Mouse (Mus musculus) c-Kit-positive CD71-negative TER-119-negative erythroid progenitor cells, embryonic 14.5 days (primary cell): ENCODE data around the gene Ifne.

ENCODE experiments used
- DNase-seq: peaks from one replicate; pipeline ENCODE4 v3.0.0-alpha.2; 2013; ENCODE audit warnings: low read depth

Ifne gene

GRCm38 (mm10) chr4:88880101-88880500 is at the start of gene Ifne:
Gene Ifne (minus strand): TSS chr4:88880201.
- DNase-seq: no peak

DNA sequence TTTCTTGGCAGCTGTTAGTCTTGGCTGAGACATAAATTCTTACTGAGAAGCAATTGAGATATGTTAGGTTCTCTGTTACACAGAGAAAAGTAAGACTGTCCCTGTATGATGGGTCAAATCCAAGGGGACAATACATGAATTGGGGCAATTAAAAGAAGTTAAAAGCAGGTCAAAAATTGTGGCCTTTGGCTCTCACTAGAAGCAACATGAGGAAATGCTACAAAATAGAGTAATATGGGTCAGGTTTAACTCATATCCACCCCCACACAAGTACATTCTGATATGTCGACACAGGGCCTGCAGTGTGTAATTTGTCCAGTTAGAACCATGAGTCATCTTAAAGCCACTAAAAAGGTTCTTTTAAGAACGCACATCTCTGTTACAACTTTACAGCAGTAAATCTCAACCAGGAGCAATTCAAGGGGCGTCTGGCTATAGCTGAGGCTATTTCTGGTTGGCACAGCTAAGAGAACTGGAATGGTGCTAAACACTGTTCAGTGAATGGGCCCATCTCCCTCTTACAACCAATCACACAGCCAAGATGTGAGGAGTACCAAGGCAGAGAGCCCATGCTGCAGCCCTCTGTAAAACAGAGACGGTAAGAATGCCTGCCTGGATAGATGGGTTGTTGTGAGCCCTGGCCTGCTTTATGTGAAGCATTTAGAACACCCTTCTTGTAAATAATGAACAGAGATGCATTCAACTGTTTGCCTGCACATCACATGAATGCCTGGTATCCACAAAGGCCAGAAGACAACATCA is 48.5 kb upstream of the Ifne start:
- no peak for DNase-seq

- DNase-seq: no peak
These were observed 47.8 kb upstream of the Ifne start for GRCm38 (mm10) chr4:88927850-88928249.

DNA sequence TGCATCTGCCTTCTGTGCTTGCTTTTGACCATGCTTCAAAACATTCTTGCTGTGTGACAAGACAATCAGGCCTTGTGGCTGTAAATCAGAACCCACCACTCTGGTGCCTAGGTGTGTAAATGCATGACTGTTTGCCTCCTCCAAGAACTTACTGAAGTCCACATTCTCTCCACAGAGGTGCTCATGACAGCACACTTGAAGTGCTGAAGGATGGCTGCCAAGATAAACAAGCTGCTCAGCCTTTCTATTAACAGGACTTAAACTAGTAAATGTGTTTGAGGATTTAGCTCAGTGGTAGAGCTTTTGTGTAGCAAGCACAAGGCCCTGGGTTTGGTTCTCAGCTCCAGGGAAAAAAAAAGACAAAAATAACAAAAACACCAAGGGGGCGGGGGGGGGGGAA is 46.6 kb upstream of the Ifne start:
- DNase-seq: no peak

DNA sequence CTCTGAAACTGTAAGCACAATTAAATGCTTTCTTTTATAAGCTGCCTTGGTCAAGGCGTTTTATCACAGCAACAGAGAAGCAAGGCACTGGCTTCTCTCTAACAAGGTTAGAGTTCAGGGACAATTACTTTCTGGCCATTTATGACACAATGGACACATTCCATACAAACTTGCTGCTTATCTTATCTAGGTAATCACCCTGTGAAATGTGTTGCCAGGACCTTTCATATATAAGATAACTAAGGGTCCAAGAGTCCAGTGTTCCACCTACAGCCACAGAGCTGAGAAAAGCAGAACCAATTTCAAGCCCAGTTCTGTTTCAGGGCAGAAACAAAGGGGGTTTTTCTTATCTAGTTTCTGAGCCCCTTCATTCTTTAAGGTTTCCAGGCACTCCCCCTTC is 46.1 kb upstream of the Ifne start:
- no peak for DNase-seq

- no peak for DNase-seq
These were observed 45.5 kb upstream of the Ifne start for GRCm38 (mm10) chr4:88925456-88925855.

DNA sequence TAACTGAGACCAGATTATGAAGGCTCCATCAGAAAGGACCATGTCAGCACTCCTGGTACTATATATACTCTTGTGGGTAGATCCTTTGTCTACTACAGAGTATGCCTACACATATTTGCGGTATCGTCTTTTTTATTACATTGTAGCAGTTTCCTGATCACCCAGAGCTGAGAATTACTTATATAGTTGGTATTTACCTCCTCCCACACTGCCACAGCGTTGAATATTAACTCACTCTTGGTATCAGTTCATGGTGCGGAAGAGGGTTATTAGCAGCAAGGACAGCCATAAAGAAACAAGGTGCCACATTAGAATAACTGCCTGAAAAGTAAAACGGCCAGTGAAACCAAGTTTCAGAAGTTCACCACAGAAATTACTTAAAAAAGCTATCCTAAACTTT is 41.3 kb upstream of the Ifne start:
- DNase-seq: no peak

- DNase-seq: no peak
These were observed 37.9 kb upstream of the Ifne start for GRCm38 (mm10) chr4:88917770-88918460.

GRCm38 (mm10) chr4:88916306-88916705 is 36.3 kb upstream of the Ifne start:
- DNase-seq: no peak

GRCm38 (mm10) chr4:88913984-88914383 is 34.0 kb upstream of the Ifne start:
- no peak for DNase-seq

DNA sequence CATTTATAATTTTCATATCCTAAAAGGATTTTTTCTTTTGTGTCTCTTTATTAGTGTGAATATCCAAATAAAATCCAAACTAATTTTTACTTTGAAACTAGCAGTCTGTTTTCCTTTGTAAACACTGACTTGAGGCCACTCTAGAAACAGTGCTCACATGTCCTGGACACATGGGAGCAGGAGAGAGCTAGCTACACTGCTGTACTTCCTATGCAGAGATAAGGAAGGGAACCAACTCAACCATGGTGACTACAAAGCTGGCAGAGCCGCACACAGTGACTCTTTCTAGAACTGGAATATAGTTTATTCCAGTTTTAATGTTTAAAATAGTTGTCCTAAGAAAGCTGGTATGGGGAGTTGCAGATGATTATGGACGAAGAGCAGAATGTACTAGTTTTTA is 32.9 kb upstream of the Ifne start:
- no peak for DNase-seq

- no peak for DNase-seq
These were observed 32.2 kb upstream of the Ifne start for GRCm38 (mm10) chr4:88912187-88912586.

DNA sequence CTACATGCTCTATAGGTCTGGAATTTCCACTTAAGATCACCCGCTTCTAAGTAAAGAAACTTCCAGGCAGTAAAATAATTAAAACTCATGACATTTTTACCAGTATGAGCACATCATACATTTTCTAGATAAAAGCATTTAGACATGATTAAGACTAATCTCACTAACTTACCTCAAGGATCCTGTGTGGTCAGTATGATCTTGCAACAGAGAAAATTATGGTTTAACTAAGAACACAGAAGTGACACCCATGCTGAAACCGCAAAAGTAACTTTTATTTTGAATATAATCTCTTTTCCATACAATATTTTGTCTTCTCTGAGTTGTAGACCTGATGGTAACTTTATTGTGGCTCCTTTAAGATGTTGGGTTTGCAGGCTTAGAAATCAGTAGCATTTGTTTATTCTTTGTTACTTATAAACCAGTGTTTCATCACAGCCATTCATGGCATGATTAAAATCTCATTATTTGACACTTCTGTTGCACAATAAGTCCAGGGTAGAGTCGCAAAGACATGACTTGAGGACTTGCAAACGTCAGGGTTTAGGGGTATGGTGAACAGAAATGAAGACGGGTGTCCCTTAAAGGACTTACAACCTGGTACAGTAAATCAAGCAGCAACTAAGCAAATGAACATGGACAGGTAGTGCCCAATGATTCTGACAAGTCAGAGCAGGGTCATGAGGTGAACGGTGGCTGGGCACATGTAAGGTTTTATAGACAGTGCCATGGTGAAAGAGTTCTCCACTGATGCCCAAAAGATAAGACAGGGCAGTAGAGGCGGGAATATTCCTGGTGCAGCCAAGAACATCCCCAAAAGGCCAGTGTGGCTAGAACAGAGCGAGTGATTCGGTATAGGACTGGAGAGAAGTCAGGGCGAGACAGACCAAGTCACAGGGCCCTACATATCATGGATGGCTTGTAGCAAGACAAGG is 29.9 kb upstream of the Ifne start:
- DNase-seq: no peak

- DNase-seq: no peak
These were observed 13.3 kb upstream of the Ifne start for GRCm38 (mm10) chr4:88893201-88893754.

DNA sequence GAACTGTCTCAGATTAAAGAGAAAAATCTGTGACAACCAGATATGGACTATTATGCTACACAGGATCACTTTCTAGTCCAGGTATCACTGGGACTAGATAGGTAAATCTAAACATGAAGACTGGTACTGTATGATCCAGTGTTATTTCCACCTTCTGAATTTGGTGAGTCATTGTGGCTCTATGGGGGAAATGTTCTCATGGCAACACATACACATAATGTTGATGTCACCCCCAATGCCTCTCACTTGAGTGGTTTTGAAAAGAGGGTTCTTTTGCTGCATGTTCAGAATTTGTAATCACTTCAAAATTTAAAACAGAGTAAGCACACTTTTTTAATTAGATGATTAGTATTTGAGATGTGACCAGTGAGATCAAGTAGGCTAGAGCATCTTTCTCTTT is 8.2 kb upstream of the Ifne start:
- DNase-seq: no peak

DNA sequence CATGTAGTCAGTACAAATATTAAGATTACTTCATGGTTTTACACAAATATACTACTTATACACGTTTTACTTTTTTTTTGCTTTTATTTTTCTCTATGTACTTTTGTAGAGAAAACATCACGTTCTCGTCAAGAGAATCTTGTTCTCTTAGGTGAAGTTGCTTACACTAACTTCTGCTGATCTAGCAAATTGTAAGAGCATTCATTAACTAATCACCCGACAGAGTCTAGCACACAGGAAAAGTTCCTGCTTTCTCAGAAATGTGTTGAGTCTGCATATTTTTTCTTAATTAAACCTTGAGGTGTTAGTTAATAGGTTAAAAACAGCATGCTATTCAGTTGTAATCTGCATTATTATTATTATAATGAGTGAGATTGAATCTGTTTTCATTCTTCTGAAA is 1.2 kb downstream of the Ifne start:
- no peak for DNase-seq

GRCm38 (mm10) chr4:88878246-88878645 is 1.8 kb downstream of the Ifne start:
- no peak for DNase-seq

DNA sequence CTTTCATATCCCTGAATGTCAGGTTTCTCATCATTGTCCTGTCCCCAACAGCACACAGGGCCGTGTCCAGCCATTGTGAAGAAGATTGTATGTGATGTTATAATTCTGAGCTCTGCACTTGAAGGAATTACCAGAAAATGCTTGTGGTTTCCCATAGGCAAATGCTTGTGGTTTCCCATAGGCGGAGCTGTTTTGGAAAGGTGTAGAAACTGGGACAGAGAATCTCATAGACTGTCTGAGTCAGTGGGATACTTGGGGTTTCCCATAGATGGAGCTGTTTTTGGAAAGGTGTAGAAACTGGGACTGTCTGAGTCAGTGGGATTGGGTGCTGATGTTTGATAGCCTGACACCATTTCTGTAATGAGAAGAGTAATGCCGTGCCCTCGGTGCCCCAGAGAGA is 3.5 kb downstream of the Ifne start:
- DNase-seq: no peak

- DNase-seq: no peak
These were observed 4.4 kb downstream of the Ifne start for GRCm38 (mm10) chr4:88875435-88876095.

GRCm38 (mm10) chr4:88872691-88873090 is 7.3 kb downstream of the Ifne start:
- no peak for DNase-seq
